Mouse (Mus musculus) MEL (cell line): ENCODE results near the gene Ryr1. TPM values are rescaled to one million over a fixed set of nuclear protein-coding genes. Genes with fewer than 3 reads are reported as not detected.
A peak's percentile ranks its signal among the peaks of the same experiment; 100 is the strongest.

ENCODE experiments used
- DNase-seq: peaks from one replicate; pipeline ENCODE4 v3.0.0; 2011; ENCODE audit warnings: low read depth, low spot score
- H3K27ac ChIP-seq: 2 replicates; pipeline ENCODE4 v1.5.1; 2012; ENCODE audit warnings: low read depth, mild to moderate bottlenecking, control low read depth, low read length, moderate library complexity; ENCODE audit not compliant: control insufficient read depth
- H3K27me3 ChIP-seq, 2 experiments: fragments of 150-350 bp in 1 of 2; sonication (generic) in 1 of 2; 2 replicates each; pipeline ENCODE4 v1.6.1; 2012; ENCODE audit warnings: low read length in 2 of 2, mild to moderate bottlenecking in 2 of 2, improper control_type of control experiment in 1 of 2, moderate library complexity in 1 of 2; ENCODE audit not compliant: insufficient read depth in 2 of 2, control insufficient read depth in 1 of 2
- H3K36me3 ChIP-seq, 2 experiments: 2 replicates each; pipeline ENCODE4 v1.6.1; 2012 to 2014; ENCODE audit warnings: low read length in 2 of 2, improper control_type of control experiment in 1 of 2, inconsistent platforms in 1 of 2, mild to moderate bottlenecking in 1 of 2; ENCODE audit not compliant: insufficient read depth in 2 of 2, control insufficient read depth in 1 of 2
- H3K4me1 ChIP-seq, 2 experiments: fragments of 150-350 bp in 1 of 2; sonication (generic) in 1 of 2; 2 replicates each; pipeline ENCODE4 v1.6.1; 2012; ENCODE audit warnings: low read length in 2 of 2, improper control_type of control experiment in 1 of 2, mild to moderate bottlenecking in 1 of 2; ENCODE audit not compliant: insufficient read depth in 2 of 2, control insufficient read depth in 1 of 2
- H3K4me3 ChIP-seq, 2 experiments: fragments of 150-350 bp in 1 of 2; sonication (generic) in 1 of 2; 2 replicates each; pipeline ENCODE4 v1.5.1; 2012; ENCODE audit warnings: low read depth in 2 of 2, low read length in 2 of 2, mild to moderate bottlenecking in 2 of 2, moderate library complexity in 2 of 2, control low read depth in 1 of 2, improper control_type of control experiment in 1 of 2; ENCODE audit not compliant: control insufficient read depth in 1 of 2, insufficient read depth in 1 of 2
- H3K79me2 ChIP-seq: 2 replicates; pipeline ENCODE4 v1.6.1; 2012; ENCODE audit warnings: mild to moderate bottlenecking, low read length, moderate library complexity; ENCODE audit not compliant: control insufficient read depth, poor library complexity, insufficient read depth
- H3K9ac ChIP-seq: 2 replicates; pipeline ENCODE4 v1.6.1; 2012; ENCODE audit warnings: low read depth, mild to moderate bottlenecking, control low read depth, low read length, moderate library complexity; ENCODE audit not compliant: control insufficient read depth, poor library complexity, severe bottlenecking
- H3K9me3 ChIP-seq: fragments of 150-350 bp; sonication (generic); replicated peaks from 2 replicates; pipeline ENCODE4 v1.6.1; 2012; ENCODE audit warnings: mild to moderate bottlenecking, low read length, improper control_type of control experiment, moderate library complexity; ENCODE audit not compliant: insufficient read depth
- BHLHE40 ChIP-seq: IDR thresholded peaks from 2 replicates; pipeline ENCODE4 v1.6.1; 2012; ENCODE audit warnings: low read depth, mild to moderate bottlenecking, inconsistent platforms, low read length, improper control_type of control experiment, borderline replicate concordance
- CHD1 ChIP-seq: IDR thresholded peaks from 2 replicates; pipeline ENCODE4 v1.6.1; 2012; ENCODE audit warnings: low read depth, mild to moderate bottlenecking, inconsistent platforms, low read length, improper control_type of control experiment
- CTCF ChIP-seq, 3 experiments: IDR thresholded peaks in 2 of 3; conservative IDR thresholded peaks in 1 of 3; 2 replicates each; pipeline ENCODE4 v1.5.1; 2011 to 2012; ENCODE audit warnings: low read length in 3 of 3, low read depth in 2 of 3, mild to moderate bottlenecking in 2 of 3, improper control_type of control experiment in 1 of 3, inconsistent platforms in 1 of 3, mixed read lengths in 1 of 3, moderate library complexity in 1 of 3; ENCODE audit not compliant: control insufficient read depth in 1 of 3, insufficient read depth in 1 of 3, poor library complexity in 1 of 3, severe bottlenecking in 1 of 3
- E2F4 ChIP-seq: IDR thresholded peaks from 2 replicates; pipeline ENCODE4 v1.6.1; 2011; ENCODE audit warnings: low read depth, low read length, improper control_type of control experiment, borderline replicate concordance
- ELF1 ChIP-seq: IDR thresholded peaks from 2 replicates; pipeline ENCODE4 v1.6.1; 2014; ENCODE audit warnings: low read depth, mild to moderate bottlenecking, inconsistent platforms, low read length, improper control_type of control experiment, moderate library complexity
- EP300 ChIP-seq, 2 experiments: IDR thresholded peaks; 2 replicates each; pipeline ENCODE4 v1.6.1; 2011; ENCODE audit warnings: improper control_type of control experiment in 2 of 2, low read length in 2 of 2, low read depth in 1 of 2, mild to moderate bottlenecking in 1 of 2
- ETS1 ChIP-seq: IDR thresholded peaks from 2 replicates; pipeline ENCODE4 v1.6.1; 2012; ENCODE audit warnings: low read depth, mild to moderate bottlenecking, inconsistent platforms, low read length, improper control_type of control experiment, moderate library complexity
- GABPA ChIP-seq: IDR thresholded peaks from 2 replicates; pipeline ENCODE4 v1.6.1; 2012; ENCODE audit warnings: low read depth, mild to moderate bottlenecking, inconsistent platforms, low read length, improper control_type of control experiment, moderate library complexity
- GATA1 ChIP-seq: IDR thresholded peaks from 2 replicates; pipeline ENCODE4 v1.6.1; 2011; ENCODE audit warnings: low read depth, low read length, improper control_type of control experiment
- HCFC1 ChIP-seq: IDR thresholded peaks from 2 replicates; pipeline ENCODE4 v1.6.1; 2012; ENCODE audit warnings: low read depth, mild to moderate bottlenecking, inconsistent platforms, low read length, improper control_type of control experiment, moderate library complexity
- JUND ChIP-seq: IDR thresholded peaks from 2 replicates; pipeline ENCODE4 v1.6.1; 2011; ENCODE audit warnings: low read depth, mild to moderate bottlenecking, improper control_type of control experiment, low read length
- KAT2A ChIP-seq: conservative IDR thresholded peaks from 2 replicates; pipeline ENCODE4 v1.6.1; 2012; ENCODE audit warnings: low read depth, low read length, improper control_type of control experiment, inconsistent platforms
- MAFK ChIP-seq: IDR thresholded peaks from 2 replicates; pipeline ENCODE4 v1.6.1; 2011; ENCODE audit warnings: low read depth, mild to moderate bottlenecking, low read length, improper control_type of control experiment, borderline replicate concordance
- MAX ChIP-seq: IDR thresholded peaks from 2 replicates; pipeline ENCODE4 v1.6.1; 2011; ENCODE audit warnings: low read length, improper control_type of control experiment
- MAZ ChIP-seq: IDR thresholded peaks from 2 replicates; pipeline ENCODE4 v1.6.1; 2012; ENCODE audit warnings: low read depth, mild to moderate bottlenecking, inconsistent platforms, low read length, improper control_type of control experiment
- MEF2A ChIP-seq: IDR thresholded peaks from 2 replicates; pipeline ENCODE4 v1.6.1; 2014; ENCODE audit warnings: low read depth, mild to moderate bottlenecking, inconsistent platforms, low read length, improper control_type of control experiment; ENCODE audit not compliant: poor library complexity, insufficient replicate concordance, severe bottlenecking; ENCODE audit errors: extremely low read depth
- MXI1 ChIP-seq: IDR thresholded peaks from 2 replicates; pipeline ENCODE4 v1.6.1; 2011; ENCODE audit warnings: mild to moderate bottlenecking, low read depth, low read length, improper control_type of control experiment
- MYB ChIP-seq: IDR thresholded peaks from 2 replicates; pipeline ENCODE4 v1.6.1; 2011; ENCODE audit warnings: mild to moderate bottlenecking, low read depth, low read length, improper control_type of control experiment
- MYC ChIP-seq: IDR thresholded peaks from 2 replicates; pipeline ENCODE4 v1.6.1; 2011; ENCODE audit warnings: low read depth, mild to moderate bottlenecking, low read length, improper control_type of control experiment, moderate library complexity
- NELFE ChIP-seq: IDR thresholded peaks from 2 replicates; pipeline ENCODE4 v1.6.1; 2011; ENCODE audit warnings: low read depth, low read length, improper control_type of control experiment
- NRF1 ChIP-seq: IDR thresholded peaks from 2 replicates; pipeline ENCODE4 v1.6.1; 2014; ENCODE audit warnings: low read depth, mild to moderate bottlenecking, inconsistent platforms, low read length, improper control_type of control experiment, moderate library complexity; ENCODE audit not compliant: poor library complexity, insufficient read depth, severe bottlenecking
- POLR2A ChIP-seq, 2 experiments: IDR thresholded peaks; 2 replicates each; pipeline ENCODE4 v1.6.1; 2011 to 2012; ENCODE audit warnings: low read length in 2 of 2, mild to moderate bottlenecking in 2 of 2, control low read depth in 1 of 2, improper control_type of control experiment in 1 of 2, low read depth in 1 of 2, moderate library complexity in 1 of 2; ENCODE audit not compliant: control insufficient read depth in 1 of 2, insufficient read depth in 1 of 2, poor library complexity in 1 of 2
- POLR2AphosphoS5 ChIP-seq: IDR thresholded peaks from 2 replicates; pipeline ENCODE4 v1.6.1; 2012; ENCODE audit warnings: low read depth, borderline replicate concordance, mild to moderate bottlenecking, inconsistent platforms, low read length, moderate library complexity, mixed read lengths
- RCOR1 ChIP-seq: IDR thresholded peaks from 2 replicates; pipeline ENCODE4 v1.6.1; 2012; ENCODE audit warnings: low read depth, mild to moderate bottlenecking, inconsistent platforms, low read length, improper control_type of control experiment
- SIN3A ChIP-seq: IDR thresholded peaks from 2 replicates; pipeline ENCODE4 v1.6.1; 2012; ENCODE audit warnings: low read length, improper control_type of control experiment, inconsistent platforms
- SMC3 ChIP-seq: IDR thresholded peaks from 2 replicates; pipeline ENCODE4 v1.6.1; 2011; ENCODE audit warnings: low read depth, low read length, improper control_type of control experiment
- TAL1 ChIP-seq: IDR thresholded peaks from 2 replicates; pipeline ENCODE4 v1.6.1; 2012; ENCODE audit warnings: mild to moderate bottlenecking, inconsistent platforms, low read length, moderate library complexity, mixed read lengths
- TCF12 ChIP-seq: IDR thresholded peaks from 2 replicates; pipeline ENCODE4 v1.6.1; 2014; ENCODE audit warnings: low read depth, mild to moderate bottlenecking, inconsistent platforms, low read length, improper control_type of control experiment, moderate library complexity
- UBTF ChIP-seq: IDR thresholded peaks from 2 replicates; pipeline ENCODE4 v1.6.1; 2012; ENCODE audit warnings: low read depth, mild to moderate bottlenecking, inconsistent platforms, low read length, improper control_type of control experiment, moderate library complexity, borderline replicate concordance; ENCODE audit not compliant: insufficient read depth
- USF1 ChIP-seq: IDR thresholded peaks from 2 replicates; pipeline ENCODE4 v1.6.1; 2014; ENCODE audit warnings: low read depth, mild to moderate bottlenecking, inconsistent platforms, low read length, improper control_type of control experiment, moderate library complexity
- ZNF384 ChIP-seq: IDR thresholded peaks from 2 replicates; pipeline ENCODE4 v1.6.1; 2012; ENCODE audit warnings: low read depth, mild to moderate bottlenecking, inconsistent platforms, low read length, improper control_type of control experiment
- polyA plus RNA-seq, 2 experiments: library from polyadenylated mRNA; stranded (reverse) in 1 of 2; unstranded in 1 of 2; fragments of >175 nt in 1 of 2; fragments of >200 nt in 1 of 2; gene quantifications; 2 replicates each; pipeline versions ENCODE4 v1.2.1 to v1.2.4; 2012; ENCODE audit warnings: low replicate concordance in 2 of 2, low read depth in 1 of 2; ENCODE audit not compliant: insufficient read length in 2 of 2, insufficient read depth in 1 of 2, missing spikeins in 1 of 2
- total RNA-seq: library from RNA; depleted of rRNA; stranded (reverse); fragments of 300-350 nt; gene quantifications from 2 replicates; pipeline ENCODE4 v1.2.3, GENCODE M21; 2012

The Ryr1 gene
- total and polyA plus RNA-seq, 3 experiments: 0.27 to 0.54 TPM; not detected in 1

DNA sequence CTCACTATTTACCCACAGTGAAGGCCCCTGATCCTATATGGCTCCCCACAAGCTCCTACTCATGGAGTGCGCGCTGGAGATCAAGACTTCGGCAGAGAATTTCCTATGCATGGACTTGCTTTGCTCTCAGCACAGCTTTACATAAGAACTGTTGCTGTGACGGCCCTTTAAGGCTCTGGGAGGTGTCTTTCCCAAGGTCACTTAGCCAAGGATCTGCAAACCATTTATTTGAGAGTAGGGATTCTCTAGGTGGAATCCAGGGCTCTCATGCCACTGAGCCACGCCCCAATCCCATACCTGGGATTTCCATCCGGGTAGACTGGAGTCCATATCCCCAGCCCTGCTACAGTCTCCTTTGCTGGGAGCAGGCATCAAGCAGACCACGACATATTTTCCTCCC, 107.8 kb downstream of the Ryr1 start:
- no peak overlapping the region for H3K27ac ChIP-seq
- H3K79me2 ChIP-seq: no peaks in the 10 kb centered on the region
- no peaks in the 10 kb centered on the region for H3K4me1 ChIP-seq
- TF ChIP-seq UBTF (no peak), CHD1 (no peak), RCOR1 (no peak), POLR2AphosphoS5 (no peak), HCFC1 (no peak), ZNF384 (no peak), CTCF (IDR thresholded peaks at IDR 0.05 in 2 of 3, conservative IDR thresholded peaks at IDR 0.05 in 1 of 3; ENCODE audit: control insufficient read depth in 1 of 3, insufficient read depth in 1 of 3, low read depth in 2 of 3, low read length in 3 of 3, poor library complexity in 1 of 3, severe bottlenecking in 1 of 3) (no peak), GABPA (no peak), ELF1 (no peak), MYB (no peak), MYC (no peak), MAX (no peak), MAZ (no peak), MAFK (no peak), E2F4 (no peak), ETS1 (no peak)
- no peaks in the 10 kb centered on the region for H3K27me3 ChIP-seq
- no peak overlapping the region for H3K9ac ChIP-seq
- H3K4me3 ChIP-seq: no peak overlapping the region
- H3K9me3 ChIP-seq: no peaks in the 10 kb centered on the region
- no peaks in the 10 kb centered on the region for H3K36me3 ChIP-seq
- DNase-seq: no peak

DNA sequence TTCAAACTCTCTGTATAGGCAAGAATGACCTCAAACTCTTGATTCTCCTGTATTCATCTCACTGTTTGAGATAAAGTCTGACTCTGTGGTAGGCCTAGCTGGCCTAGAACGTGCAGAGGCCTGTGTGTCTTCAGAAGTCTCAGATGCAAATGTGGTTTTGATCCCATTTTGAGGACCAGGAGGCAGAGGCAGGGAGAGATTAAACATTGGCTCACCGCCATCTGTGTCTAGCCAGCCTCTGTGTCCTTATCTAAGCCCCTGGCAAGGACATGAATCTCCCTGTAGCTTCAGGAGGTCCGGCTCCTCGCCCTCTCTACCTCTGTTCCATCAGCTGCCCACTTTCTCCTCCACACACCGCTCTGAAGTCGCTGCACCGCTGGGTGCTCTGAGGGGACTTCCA, 108.5 kb downstream of the Ryr1 start:
- no peaks in the 10 kb centered on the region for H3K4me1 ChIP-seq
- no peak overlapping the region for H3K27ac ChIP-seq
- H3K4me3 ChIP-seq: no peak overlapping the region
- peak; percentile 62 for DNase-seq
- TF ChIP-seq SIN3A (no peak), POLR2A (IDR thresholded peaks at IDR 0.05; ENCODE audit: control insufficient read depth in 1 of 2, insufficient read depth in 1 of 2, low read depth in 1 of 2, low read length in 2 of 2, poor library complexity in 1 of 2) (no peak), ZNF384 (no peak), HCFC1 (no peak), MEF2A (no peak), JUND (no peak), NRF1 (no peak), TCF12 (no peak), ETS1 (no peak), TAL1 (peak; percentile 38; the same call in 1 of the 2 replicates), SMC3 (no peak), GATA1 (peak; percentile 50; the same call in 1 of the 2 replicates), CTCF (IDR thresholded peaks at IDR 0.05 in 2 of 3, conservative IDR thresholded peaks at IDR 0.05 in 1 of 3; ENCODE audit: control insufficient read depth in 1 of 3, insufficient read depth in 1 of 3, low read depth in 2 of 3, low read length in 3 of 3, poor library complexity in 1 of 3, severe bottlenecking in 1 of 3) (no peak), ELF1 (no peak), MXI1 (no peak), BHLHE40 (no peak), UBTF (no peak), CHD1 (no peak), USF1 (no peak), GABPA (no peak), KAT2A (no peak), EP300 (IDR thresholded peaks at IDR 0.05; ENCODE audit: low read depth in 1 of 2, low read length in 2 of 2) (0 out of 4 replicates have a peak, but pooled peaks have one; percentile 20 to 23), NELFE (no peak)
- H3K79me2 ChIP-seq: no peaks in the 10 kb centered on the region
- no peaks in the 10 kb centered on the region for H3K27me3 ChIP-seq
- H3K36me3 ChIP-seq: no peaks in the 10 kb centered on the region
- no peak overlapping the region for H3K9ac ChIP-seq
- H3K9me3 ChIP-seq: no peaks in the 10 kb centered on the region
